Mouse (Mus musculus) layer of hippocampus, adult 9-10 months (tissue): ENCODE results near the gene Tmem45a.
"Not testable (repeated sequence)": the region's sequence is repeated elsewhere in the genome, so short reads cannot be mapped to it uniquely, and the experiment has no call there.

Experiments used
- DNase-seq: peaks from one replicate; pipeline ENCODE4 v3.0.0; 2022; ENCODE audit warnings: low spot score

Gene Tmem45a

GRCm38 (mm10) chr16:56885824-56886615, at the start of gene Tmem45a:
TSS of gene Tmem45a (minus strand) at chr16:56886166.
- DNase-seq = peak; percentile 16

DNA sequence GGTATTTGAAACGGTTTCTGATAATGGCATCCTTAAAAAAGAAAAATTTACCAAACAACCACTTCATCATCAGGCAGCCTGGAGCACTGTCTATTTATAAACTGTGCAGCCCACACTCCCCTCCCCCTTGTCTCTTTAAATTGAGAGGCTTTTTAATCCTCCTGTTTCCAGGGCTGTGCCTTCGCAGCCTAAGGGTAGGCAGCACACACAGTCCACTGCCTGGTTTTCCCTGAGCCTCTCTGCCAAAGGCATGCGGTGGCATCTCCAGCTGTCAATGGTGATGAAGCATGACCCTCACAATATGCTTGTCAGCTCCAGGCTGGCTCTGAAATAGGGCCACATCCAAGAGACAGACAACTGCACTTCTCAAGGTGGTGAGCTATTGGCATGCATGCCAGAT, 42.1 kb upstream of the Tmem45a start, which contains the start of gene Lnp1:
Lnp1 (minus strand) TSS at position 39 of the 400 bp plus-strand sequence.
- peak; percentile 3 for DNase-seq

DNA sequence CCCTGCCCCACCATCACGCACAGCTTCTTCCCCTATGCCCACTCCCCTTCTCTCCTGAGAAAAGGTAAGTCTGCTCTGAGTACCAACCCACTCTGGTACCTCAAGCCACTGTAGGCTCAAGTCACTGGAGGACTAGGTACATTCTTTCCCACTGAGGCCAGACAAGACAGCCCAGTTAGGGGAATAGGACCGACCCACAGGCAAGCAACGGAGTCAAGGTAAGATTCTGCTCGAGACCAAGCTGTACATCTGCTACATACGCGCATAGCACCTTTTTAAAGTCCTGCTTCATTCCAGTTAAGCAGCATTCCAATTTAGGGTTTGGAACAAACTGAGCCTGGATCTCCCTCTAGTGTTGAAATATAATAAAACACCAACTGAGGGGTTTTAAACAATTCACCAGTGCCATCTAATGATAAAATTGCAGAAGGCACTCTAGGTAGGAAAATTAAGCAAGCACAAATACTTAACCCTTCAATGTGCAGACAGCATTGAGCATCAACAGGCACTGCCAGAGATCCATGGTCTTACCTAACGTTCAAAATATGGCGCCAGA, 34.2 kb upstream of the Tmem45a start:
- peak; percentile 56 for DNase-seq

- no peak for DNase-seq
Observed at GRCm38 (mm10) chr16:56917230-56917629, 31.3 kb upstream of the Tmem45a start.

- DNase-seq = no peak
Observed at GRCm38 (mm10) chr16:56908986-56909385, 23.0 kb upstream of the Tmem45a start.

- not testable (repeated sequence) for DNase-seq
Observed at GRCm38 (mm10) chr16:56902206-56902605, 16.2 kb upstream of the Tmem45a start.

DNA sequence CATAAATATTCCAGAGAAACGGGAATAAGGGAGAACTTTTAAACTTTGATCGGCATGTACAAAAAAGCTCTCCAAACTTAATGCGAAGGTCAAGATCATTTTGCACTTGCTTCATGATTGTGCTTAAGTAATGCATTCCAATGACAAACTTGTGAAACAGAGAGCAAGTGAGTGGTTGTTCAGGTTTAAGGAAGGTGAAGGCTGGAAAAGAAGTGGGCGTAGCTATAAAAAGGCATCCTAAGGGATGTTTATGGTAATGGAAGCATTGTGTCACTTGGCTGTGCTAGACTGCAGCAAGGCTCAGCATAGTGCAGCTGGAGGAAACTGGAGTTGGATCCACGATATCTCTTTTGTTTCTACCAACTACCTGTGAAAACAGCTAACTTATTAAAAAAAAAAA, 5.6 kb upstream of the Tmem45a start:
- no peak for DNase-seq

GRCm38 (mm10) chr16:56886616-56887116, 700 bp upstream of the Tmem45a start:
- no peak for DNase-seq

GRCm38 (mm10) chr16:56884811-56885210, 1.2 kb downstream of the Tmem45a start:
- DNase-seq = no peak

DNA sequence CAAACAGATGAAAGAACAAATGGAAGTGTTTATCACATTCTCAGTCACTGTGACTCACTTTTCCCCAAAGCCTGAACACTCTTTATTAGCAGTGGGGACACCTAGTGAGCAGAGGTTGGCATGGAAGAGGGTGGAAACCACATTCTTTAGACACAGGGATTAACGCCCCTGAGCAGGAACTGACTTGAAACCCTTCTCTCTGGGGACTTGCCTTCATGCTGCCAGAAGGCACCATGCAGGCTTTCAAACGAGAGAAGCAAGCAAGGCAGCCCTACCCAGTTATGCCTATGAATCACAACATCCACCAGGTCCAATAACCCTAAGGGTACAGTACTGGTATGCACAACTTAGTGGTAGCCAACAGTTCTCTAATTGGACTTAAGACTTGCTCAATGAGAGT, 12.6 kb downstream of the Tmem45a start:
- DNase-seq = no peak

GRCm38 (mm10) chr16:56870458-56870857, 15.5 kb downstream of the Tmem45a start:
- DNase-seq = no peak

DNA sequence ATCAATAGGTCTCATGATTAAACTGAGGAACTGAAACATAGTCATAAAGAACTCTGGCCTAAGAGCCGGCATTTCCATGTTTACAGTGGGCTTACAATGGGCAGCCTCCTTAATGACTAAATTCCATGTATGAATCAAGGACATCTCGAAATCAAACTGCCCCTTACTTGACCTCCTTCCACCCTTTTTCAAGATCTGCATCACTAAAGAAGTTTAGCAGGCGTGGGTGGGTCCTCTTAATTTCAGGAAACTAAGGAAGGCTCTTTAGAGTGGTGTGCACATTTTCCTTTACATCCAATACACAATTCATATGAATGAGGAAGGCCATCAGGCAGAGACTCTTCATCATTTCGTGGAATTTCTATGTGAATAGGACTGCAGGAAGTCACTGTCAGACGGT, 17.6 kb downstream of the Tmem45a start:
- no peak for DNase-seq

- peak; percentile 12 for DNase-seq
Observed at GRCm38 (mm10) chr16:56867591-56867990, 18.4 kb downstream of the Tmem45a start.

GRCm38 (mm10) chr16:56852841-56853587, 33.0 kb downstream of the Tmem45a start:
- DNase-seq = no peak

GRCm38 (mm10) chr16:56842988-56843387, 43.0 kb downstream of the Tmem45a start:
- DNase-seq = no peak

DNA sequence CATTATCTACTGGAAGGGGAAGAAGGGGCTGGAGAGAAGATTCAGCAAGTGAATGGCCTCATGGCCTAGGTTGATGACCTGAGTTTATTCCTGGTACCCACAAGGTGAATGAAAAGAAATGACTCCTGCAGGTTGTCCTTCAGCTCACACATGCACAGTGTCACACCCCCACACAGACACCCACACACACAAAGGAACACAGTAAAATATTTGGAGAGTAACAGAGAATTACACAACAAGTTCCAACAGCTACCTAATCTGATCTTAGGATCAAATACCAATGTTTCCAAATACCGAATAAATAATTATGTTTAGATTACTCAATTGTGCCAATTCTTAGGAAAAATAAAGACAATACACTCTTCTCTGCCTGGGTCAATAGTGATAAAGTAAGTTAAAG, 52.7 kb downstream of the Tmem45a start:
- no peak for DNase-seq

DNA sequence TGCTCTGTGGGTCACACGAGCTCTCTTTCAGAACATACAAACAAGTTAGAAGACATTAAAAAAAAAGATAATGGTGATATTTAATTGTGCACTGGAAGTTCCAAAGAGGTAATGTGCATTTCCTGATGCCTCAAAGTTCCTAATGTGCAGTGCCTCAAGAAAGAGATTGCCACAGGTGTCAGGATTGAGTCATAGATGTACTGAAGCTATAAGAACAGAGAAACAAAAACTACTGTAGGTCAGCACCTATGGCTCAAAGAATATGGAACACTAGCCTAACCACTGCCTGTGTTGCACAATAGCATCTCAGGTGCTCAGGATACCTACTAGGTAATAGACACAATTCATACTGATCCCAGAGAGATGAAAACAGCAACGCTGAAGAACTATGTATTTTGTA, 54.0 kb downstream of the Tmem45a start:
- DNase-seq = no peak

- DNase-seq = no peak
Observed at GRCm38 (mm10) chr16:56801370-56802109, 84.4 kb downstream of the Tmem45a start.

DNA sequence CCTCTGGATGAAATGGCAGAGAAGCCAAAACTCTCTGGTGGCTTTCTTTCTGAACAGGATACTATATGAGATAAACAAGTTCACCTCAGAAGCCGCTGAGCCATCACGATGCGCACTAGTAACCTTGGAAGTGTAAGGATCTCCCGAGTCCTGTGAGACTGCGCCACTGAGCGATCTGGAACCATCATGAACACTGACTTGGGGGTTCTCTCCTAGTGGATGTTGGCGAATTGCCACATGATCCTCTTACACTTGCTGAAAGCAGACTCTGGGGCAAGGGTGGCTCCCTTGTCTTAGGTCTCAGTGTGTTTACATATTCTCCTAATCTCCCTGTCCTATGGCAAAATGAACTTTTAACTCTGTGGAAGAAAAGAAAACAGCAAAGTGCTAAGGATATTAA, 85.0 kb downstream of the Tmem45a start:
- no peak for DNase-seq

GRCm38 (mm10) chr16:56800469-56800868, 85.5 kb downstream of the Tmem45a start:
- DNase-seq = peak; percentile 18

DNA sequence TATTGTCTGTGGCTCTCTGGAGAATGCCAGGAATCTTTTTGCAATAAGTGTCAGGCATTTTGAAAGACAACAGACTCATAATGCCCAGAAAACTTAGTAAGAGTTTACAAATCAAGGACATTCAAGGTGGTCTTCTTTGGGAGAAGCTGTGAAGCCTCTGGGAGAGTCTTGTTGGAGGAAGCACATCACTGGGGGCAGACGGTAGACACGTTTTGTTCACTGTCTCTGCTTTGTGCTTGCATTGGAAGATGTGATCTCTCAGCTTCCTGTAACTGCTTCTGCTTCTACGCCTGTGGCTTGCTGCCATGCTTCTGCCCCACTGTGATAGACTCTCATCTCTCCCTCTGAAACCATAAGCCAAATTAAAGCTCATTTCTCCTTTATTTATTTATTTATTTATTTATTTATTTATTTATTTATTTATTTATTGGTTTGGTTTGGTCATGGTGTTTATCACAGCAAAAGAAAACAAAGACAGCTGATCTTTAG, 86.4 kb downstream of the Tmem45a start:
- DNase-seq = no peak

- no peak for DNase-seq
Observed at GRCm38 (mm10) chr16:56798873-56799272, 87.1 kb downstream of the Tmem45a start.
